Mouse (Mus musculus) inflammation-experienced regulatory T-cells, adult 6 months (primary cell): ENCODE measurements around the gene Tmem174. TPM values are rescaled to one million over a fixed set of nuclear protein-coding genes. Genes with fewer than 3 reads are reported as not detected.

Experiments
- ATAC-seq: one replicate; pipeline ENCODE4 v1.8.0; 2017
- polyA plus RNA-seq, 3 experiments: library from polyadenylated mRNA; unstranded; fragments of 100-300 nt; shearing (Covaris generic); gene quantifications; one replicate each; pipeline ENCODE4 v1.2.1; 2017

Tmem174 gene
- polyA plus RNA-seq, 3 experiments from 2014 or later: not detected

- ATAC-seq: no peak
Observed at GRCm38 (mm10) chr13:98632306-98632942, 4.8 kb downstream of the Tmem174 start.

GRCm38 (mm10) chr13:98631105-98631838, 5.9 kb downstream of the Tmem174 start:
- ATAC-seq: no peak

GRCm38 (mm10) chr13:98626736-98627135, 10.5 kb downstream of the Tmem174 start:
- no peak for ATAC-seq

GRCm38 (mm10) chr13:98624506-98624905, 12.7 kb downstream of the Tmem174 start:
- ATAC-seq: no peak

DNA sequence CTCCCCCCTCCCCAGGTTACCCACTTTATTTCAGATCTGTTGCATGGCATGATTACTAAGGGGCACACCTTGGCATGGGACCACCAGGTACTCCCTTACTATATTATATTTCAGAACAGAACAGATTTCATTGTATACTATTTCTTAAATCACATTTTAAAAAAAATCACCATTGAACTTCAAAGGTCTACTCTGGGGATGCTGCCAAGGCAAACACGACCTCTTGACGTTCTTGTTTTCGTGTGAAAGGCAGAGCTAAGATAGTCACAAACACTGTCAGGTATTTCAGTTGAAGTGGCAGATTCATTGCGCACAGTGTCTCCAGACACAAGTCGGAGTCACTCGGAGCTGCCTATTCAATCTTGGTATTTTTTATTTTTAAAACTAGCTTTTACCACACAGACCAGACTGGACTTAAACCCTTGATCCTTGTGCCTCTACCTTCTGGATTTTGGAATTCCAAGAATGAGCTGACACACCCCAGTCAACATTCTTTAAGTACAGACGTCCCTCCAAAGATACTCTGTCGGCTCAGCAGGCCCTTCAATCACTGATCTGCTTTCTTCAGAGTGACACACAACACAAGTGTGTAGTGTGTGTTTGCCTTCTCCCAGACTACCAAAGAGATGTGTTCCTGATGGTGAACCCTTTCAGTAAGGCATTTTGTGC, 14.2 kb downstream of the Tmem174 start:
- ATAC-seq: no peak

- no peak for ATAC-seq
Observed at GRCm38 (mm10) chr13:98617429-98618067, 19.7 kb downstream of the Tmem174 start.

DNA sequence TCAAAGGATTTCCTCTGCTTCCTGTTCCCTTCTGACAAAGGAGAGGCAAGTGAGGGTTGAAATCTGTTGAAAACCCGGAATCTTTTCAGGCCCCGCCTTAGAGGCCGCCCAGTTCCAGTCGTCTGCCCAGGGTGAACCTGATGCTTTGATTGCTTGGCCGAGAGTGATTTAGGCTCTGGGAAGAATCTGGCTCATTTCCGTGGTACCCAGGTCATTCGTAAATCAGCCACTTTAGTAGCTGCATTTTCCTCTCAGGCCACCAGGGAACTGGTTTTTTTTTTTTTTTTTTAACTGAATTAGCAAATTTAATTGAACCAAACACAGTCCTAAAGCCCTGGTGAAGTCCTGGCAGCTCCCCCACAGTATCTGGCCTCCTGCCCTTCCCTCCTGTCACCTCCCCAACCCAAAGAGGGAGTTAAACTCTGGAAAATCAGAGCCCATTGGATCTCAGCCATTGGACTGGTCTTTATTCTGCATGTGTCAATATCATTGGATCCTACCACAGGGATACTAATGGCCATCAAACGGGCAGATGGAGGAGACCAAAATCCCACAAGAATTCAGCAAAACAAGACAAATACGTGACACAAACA, 29.2 kb downstream of the Tmem174 start:
- no peak for ATAC-seq

DNA sequence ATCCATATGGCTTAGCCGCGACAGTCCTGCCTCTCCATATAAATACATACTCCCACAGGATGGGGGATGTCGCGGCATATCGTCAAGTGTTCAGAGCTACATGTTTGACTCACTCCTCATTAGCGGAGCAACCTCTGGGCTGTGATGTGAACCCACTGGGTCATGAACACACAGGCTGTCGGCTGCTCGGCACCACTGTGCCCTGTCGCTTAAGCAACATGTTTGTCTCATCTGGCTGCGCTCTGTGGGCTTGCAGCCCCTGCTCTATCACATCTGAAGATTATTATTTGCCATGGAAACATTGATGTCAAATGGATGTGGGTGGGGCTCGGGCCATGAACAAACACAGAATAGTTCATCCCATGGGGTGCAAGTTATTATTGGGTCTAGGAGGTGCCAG, 33.4 kb downstream of the Tmem174 start:
- no peak for ATAC-seq

DNA sequence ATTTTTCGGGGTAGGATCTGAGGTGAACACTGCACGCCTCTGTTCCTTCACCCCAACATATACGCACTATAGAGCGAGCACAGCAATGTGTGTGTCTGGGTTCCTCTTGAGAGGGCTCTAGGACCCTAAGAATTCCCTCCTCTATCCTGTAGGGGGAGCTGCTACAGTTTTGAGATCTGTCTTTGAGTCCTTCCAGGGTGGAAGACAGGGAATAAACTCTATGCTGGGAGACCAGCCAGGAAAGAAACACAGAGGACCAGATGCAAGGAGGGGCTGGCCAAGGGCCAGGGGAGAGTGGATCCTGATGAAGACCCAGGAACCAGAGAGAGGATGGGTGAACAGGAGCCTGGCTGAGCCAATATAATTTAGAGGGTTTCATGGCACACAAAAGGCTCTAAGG, 40.5 kb downstream of the Tmem174 start:
- no peak for ATAC-seq

GRCm38 (mm10) chr13:98594726-98595141, 42.5 kb downstream of the Tmem174 start:
- ATAC-seq: no peak

GRCm38 (mm10) chr13:98593938-98594539, 43.2 kb downstream of the Tmem174 start:
- ATAC-seq: no peak

- no peak for ATAC-seq
Observed at GRCm38 (mm10) chr13:98591406-98591805, 45.8 kb downstream of the Tmem174 start.

GRCm38 (mm10) chr13:98590693-98591389, 46.4 kb downstream of the Tmem174 start:
- no peak for ATAC-seq

DNA sequence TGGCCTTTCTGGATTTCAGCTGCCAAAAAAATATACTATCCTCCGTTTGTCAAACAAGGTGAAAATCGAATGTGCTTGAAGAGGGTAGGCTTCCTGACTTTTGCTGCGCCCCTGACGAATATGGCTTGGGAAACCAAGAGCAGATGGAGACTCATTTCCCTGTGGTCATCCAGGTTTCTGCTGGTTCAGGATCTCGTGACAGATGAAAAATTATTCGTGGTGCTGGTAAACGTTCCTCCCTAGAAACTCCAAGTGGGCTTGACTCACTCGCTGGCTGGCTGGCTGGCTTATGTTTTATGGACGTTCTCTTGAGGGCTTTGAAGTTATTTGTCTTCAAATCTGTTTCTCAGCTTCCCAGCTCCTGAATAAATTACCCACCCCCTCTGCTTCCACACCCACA, 47.6 kb downstream of the Tmem174 start:
- no peak for ATAC-seq

- ATAC-seq: no peak
Observed at GRCm38 (mm10) chr13:98588951-98589501, 48.2 kb downstream of the Tmem174 start.

DNA sequence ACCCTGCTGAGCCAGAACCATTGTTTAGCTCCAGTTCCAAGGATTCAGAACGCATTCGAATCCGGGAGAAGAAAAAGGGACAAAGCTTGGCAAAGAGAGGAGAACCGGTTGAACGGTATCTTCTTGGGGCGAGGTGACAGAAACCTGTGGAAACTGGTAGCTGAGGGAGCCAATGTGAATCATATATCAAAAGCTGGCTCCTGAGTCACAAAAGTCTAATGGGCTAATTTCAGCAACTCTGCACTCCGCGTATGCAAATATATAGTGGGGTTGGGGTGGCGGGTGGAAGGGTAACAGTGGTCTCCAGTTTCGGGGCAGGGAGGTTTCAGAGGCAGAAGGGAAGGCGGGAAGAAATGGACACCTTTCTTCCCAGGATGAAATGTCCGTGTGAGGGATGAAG, 48.7 kb downstream of the Tmem174 start:
- no peak for ATAC-seq

DNA sequence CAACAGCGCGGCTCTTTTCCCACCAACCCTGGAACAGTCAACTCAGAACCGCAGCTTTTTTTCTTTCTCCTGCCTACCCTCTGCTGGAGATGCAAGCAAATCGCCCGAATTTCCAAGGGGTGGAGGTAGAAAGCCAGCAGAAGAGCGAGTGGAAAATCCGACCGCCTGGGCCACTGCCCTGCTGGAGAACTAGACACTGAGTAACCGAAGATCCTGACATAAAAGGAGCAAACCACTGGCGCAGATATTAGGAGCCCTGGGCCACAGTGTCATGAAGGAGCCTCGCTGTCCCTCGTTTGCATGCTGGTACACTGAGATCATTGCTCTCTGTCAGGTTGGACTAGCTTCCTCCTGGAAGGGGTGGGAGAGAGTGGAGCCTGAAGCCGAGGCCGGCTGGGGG, 49.6 kb downstream of the Tmem174 start:
- ATAC-seq: no peak

DNA sequence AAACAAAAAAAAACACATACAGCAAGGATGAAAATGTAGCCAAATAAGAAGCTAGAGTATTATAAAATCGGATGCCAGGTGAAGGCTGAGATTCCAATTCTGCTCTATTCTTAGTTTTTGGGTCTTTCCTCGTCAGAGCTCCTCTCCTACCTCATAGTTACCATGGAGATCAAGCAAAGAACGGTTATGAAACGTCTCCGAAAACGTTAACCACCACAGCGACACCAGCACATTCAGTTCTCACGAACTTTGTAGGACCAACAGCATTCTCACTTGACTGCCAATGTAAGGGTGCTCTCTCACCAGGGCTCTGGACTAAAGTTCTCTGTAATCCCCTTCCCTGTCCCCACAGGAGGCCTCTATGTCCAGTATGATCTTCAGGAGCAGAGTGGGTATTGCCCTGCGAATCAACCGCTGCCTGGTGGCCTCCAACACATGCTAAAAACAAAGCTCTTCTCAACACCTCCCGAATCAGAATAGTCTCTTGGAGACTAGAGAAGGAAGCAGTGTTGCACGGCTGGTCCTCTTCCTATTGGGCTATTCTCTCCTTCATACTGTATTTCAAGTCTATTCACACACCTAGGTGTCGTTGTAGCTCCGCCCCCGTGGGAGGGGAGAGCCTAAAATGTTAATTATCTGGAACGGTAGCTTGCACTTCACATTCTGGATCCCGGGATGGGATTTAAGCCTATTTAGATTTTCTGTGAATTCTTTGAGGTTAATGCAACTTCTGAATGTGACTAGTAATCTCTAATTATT, 50.2 kb downstream of the Tmem174 start:
- ATAC-seq: no peak
